Mouse (Mus musculus) neural tube, embryonic 15.5 days (tissue): Measurements from ENCODE around the gene Cyp27b1. TPM values are rescaled to one million over a fixed set of nuclear protein-coding genes. Genes with fewer than 3 reads are reported as not detected.

Experiments
- ATAC-seq: fragments of 200-750 bp; cut with Nextera tagmentation; 2 replicates; pipeline ENCODE4 v1.8.0; 2017; ENCODE audit warnings: mild to moderate bottlenecking, moderate TSS enrichment, moderate library complexity; ENCODE audit not compliant: low FRiP score
- H3K27ac ChIP-seq: fragments of 300-500 bp; sonication (generic); replicated peaks from 2 replicates; pipeline ENCODE4 v1.5.1; 2015; ENCODE audit warnings: mild to moderate bottlenecking, inconsistent platforms
- H3K27me3 ChIP-seq: fragments of 300-500 bp; sonication (generic); replicated peaks from 2 replicates; pipeline ENCODE4 v1.6.1; 2015; ENCODE audit warnings: inconsistent platforms
- H3K36me3 ChIP-seq: fragments of 300-500 bp; sonication (generic); 2 replicates; pipeline ENCODE4 v1.6.1; 2015; ENCODE audit warnings: inconsistent platforms
- H3K4me1 ChIP-seq: fragments of 300-500 bp; sonication (generic); 2 replicates; pipeline ENCODE4 v1.6.1; 2015; ENCODE audit warnings: inconsistent platforms
- H3K4me2 ChIP-seq: fragments of 300-500 bp; sonication (generic); 2 replicates; pipeline ENCODE4 v1.6.1; 2015; ENCODE audit warnings: inconsistent platforms, mild to moderate bottlenecking, moderate library complexity
- H3K4me3 ChIP-seq: fragments of 300-500 bp; sonication (generic); replicated peaks from 2 replicates; pipeline ENCODE4 v1.5.1; 2015; ENCODE audit warnings: mild to moderate bottlenecking, inconsistent platforms
- H3K9ac ChIP-seq: fragments of 300-500 bp; sonication (generic); replicated peaks from 2 replicates; pipeline ENCODE4 v1.6.1; 2015; ENCODE audit warnings: mild to moderate bottlenecking, inconsistent platforms
- H3K9me3 ChIP-seq: fragments of 300-500 bp; sonication (generic); replicated peaks from 2 replicates; pipeline ENCODE4 v1.6.1; 2016; ENCODE audit warnings: inconsistent platforms
- WGBS: fragments of 180-500 bp; shearing (Covaris S2); methylation state at CpG from one replicate; pipeline ENCODE4 v1.1.7; 2015; ENCODE audit warnings: mixed read lengths; 5-methylcytosine and 5-hydroxymethylcytosine counted together
- polyA plus RNA-seq: library from polyadenylated mRNA; unstranded; fragments of >200 nt; fragmentation: Nextera tagmentation; extraction: Ambion mirVana; gene quantifications from 2 replicates; pipeline ENCODE4 v1.2.1, GENCODE M21; 2015

The Cyp27b1 gene
- polyA plus RNA-seq, 1 experiment from 2014 or later, result 0.14 TPM

- H3K4me3 ChIP-seq, result no peak overlapping the region
- no peaks in the 10 kb centered on the region for H3K9me3 ChIP-seq
- no peak for ATAC-seq
- H3K9ac ChIP-seq, result no peak overlapping the region
- 93% methylated on average over 1 of the region's 1 CpGs for WGBS
- peaks cover 38% of the 10 kb centered on the region for H3K4me1 ChIP-seq
- no peak overlapping the region for H3K4me2 ChIP-seq
- 0 out of 2 replicates have a peak, but pooled peaks cover 2% of the 10 kb centered on the region for H3K27me3 ChIP-seq
- no peak overlapping the region for H3K27ac ChIP-seq
- H3K36me3 ChIP-seq, result peaks cover under 1% of the 10 kb centered on the region; the same call in 1 of the 2 replicates
These were observed 25.9 kb downstream of the Cyp27b1 start for GRCm38 (mm10) chr10:127073981-127074380.

- Histone ChIP-seq H3K9me3 (no peaks in the 10 kb centered on the region), H3K4me3 (no peak within 1 kb of the TSS), H3K4me1 (peaks cover 34% of the 10 kb centered on the region), H3K9ac (no peak within 1 kb of the TSS), H3K27me3 (0 out of 2 replicates have a peak, but pooled peaks cover 2% of the 10 kb centered on the region), H3K4me2 (peak within 1 kb of the TSS; percentile 6; the same call in 1 of the 2 replicates), H3K27ac (no peak within 1 kb of the TSS), H3K36me3 (no peaks in the 10 kb centered on the region)
- WGBS, result 71% methylated on average over 9 of the region's 9 CpGs
- no peak for ATAC-seq
These were observed 27.0 kb downstream of the Cyp27b1 start, which contains the start of gene Agap2 for GRCm38 (mm10) chr10:127075080-127075479. Agap2 (plus strand) TSS chr10:127075284.

GRCm38 (mm10) chr10:127075651-127076050 lies 27.6 kb downstream of the Cyp27b1 start:
- no peak overlapping the region for H3K4me3 ChIP-seq
- H3K27me3 ChIP-seq, result 0 out of 2 replicates have a peak, but pooled peaks cover 5% of the 10 kb centered on the region
- no peaks in the 10 kb centered on the region for H3K9me3 ChIP-seq
- H3K4me2 ChIP-seq, result peak overlapping the region; percentile 6; the same call in 1 of the 2 replicates
- H3K36me3 ChIP-seq, result no peaks in the 10 kb centered on the region
- no peak for ATAC-seq
- no peak overlapping the region for H3K27ac ChIP-seq
- no peak overlapping the region for H3K9ac ChIP-seq
- peaks cover 38% of the 10 kb centered on the region for H3K4me1 ChIP-seq
- WGBS, result 77% methylated on average over 8 of the region's 8 CpGs

GRCm38 (mm10) chr10:127076082-127076481 lies 28.0 kb downstream of the Cyp27b1 start:
- H3K9me3 ChIP-seq, result no peaks in the 10 kb centered on the region
- 0 out of 2 replicates have a peak, but pooled peaks cover 5% of the 10 kb centered on the region for H3K27me3 ChIP-seq
- no peak overlapping the region for H3K27ac ChIP-seq
- peaks cover 38% of the 10 kb centered on the region for H3K4me1 ChIP-seq
- H3K9ac ChIP-seq, result no peak overlapping the region
- peak overlapping the region; percentile 6; the same call in 1 of the 2 replicates for H3K4me2 ChIP-seq
- H3K4me3 ChIP-seq, result no peak overlapping the region
- no peaks in the 10 kb centered on the region for H3K36me3 ChIP-seq
- no peak for ATAC-seq
- 32% methylated on average over 4 of the region's 4 CpGs for WGBS

- Histone ChIP-seq H3K4me2 (peak overlapping the region; percentile 93), H3K4me1 (peaks cover 47% of the 10 kb centered on the region), H3K36me3 (no peaks in the 10 kb centered on the region), H3K4me3 (peak overlapping the region; percentile 81), H3K9me3 (no peaks in the 10 kb centered on the region), H3K9ac (peak overlapping the region; percentile 42), H3K27ac (peak overlapping the region; percentile 91), H3K27me3 (0 out of 2 replicates have a peak, but pooled peaks cover 5% of the 10 kb centered on the region)
- 5% methylated on average over 10 of the region's 10 CpGs for WGBS
- no peak for ATAC-seq
These were observed 29.5 kb downstream of the Cyp27b1 start for GRCm38 (mm10) chr10:127077515-127077914.

GRCm38 (mm10) chr10:127078001-127078676 lies 30.1 kb downstream of the Cyp27b1 start:
- H3K27me3 ChIP-seq, result peaks cover 7% of the 10 kb centered on the region
- H3K4me2 ChIP-seq, result peak overlapping the region; percentile 93
- peak overlapping the region; percentile 91 for H3K27ac ChIP-seq
- peak; percentile 54 for ATAC-seq
- 2% methylated on average over 12 of the region's 12 CpGs for WGBS
- peaks cover 2% of the 10 kb centered on the region; the same call in 1 of the 2 replicates for H3K36me3 ChIP-seq
- H3K4me3 ChIP-seq, result peak overlapping the region; percentile 81
- H3K4me1 ChIP-seq, result peaks cover 53% of the 10 kb centered on the region
- peak overlapping the region; percentile 42; the same call in 1 of the 2 replicates for H3K9ac ChIP-seq
- no peaks in the 10 kb centered on the region for H3K9me3 ChIP-seq

GRCm38 (mm10) chr10:127078677-127079575 lies 30.9 kb downstream of the Cyp27b1 start:
- WGBS, result under 1% methylated on average over 40 of the region's 49 CpGs
- H3K4me3 ChIP-seq, result peak overlapping the region; percentile 81

GRCm38 (mm10) chr10:127079665-127080391 lies 31.8 kb downstream of the Cyp27b1 start:
- Histone ChIP-seq H3K27me3 (peaks cover 11% of the 10 kb centered on the region), H3K9me3 (no peaks in the 10 kb centered on the region), H3K4me3 (peak overlapping the region; percentile 81), H3K4me2 (peak overlapping the region; percentile 93), H3K27ac (peak overlapping the region; percentile 91), H3K4me1 (peaks cover 55% of the 10 kb centered on the region), H3K9ac (peak overlapping the region; percentile 95), H3K36me3 (peaks cover 19% of the 10 kb centered on the region)
- WGBS, result under 1% methylated on average over 52 of the region's 70 CpGs
- ATAC-seq, result peak; percentile 10

More at GRCm38 (mm10) chr10:127078677-127079575, 30.9 kb downstream of the Cyp27b1 start:
- Histone ChIP-seq H3K27ac (peak overlapping the region; percentile 91), H3K9ac (peak overlapping the region; percentile 95), H3K9me3 (no peaks in the 10 kb centered on the region), H3K4me1 (peaks cover 55% of the 10 kb centered on the region), H3K27me3 (peaks cover 11% of the 10 kb centered on the region), H3K36me3 (peaks cover 10% of the 10 kb centered on the region), H3K4me2 (peak overlapping the region; percentile 93)
- peak; percentile 75 for ATAC-seq

GRCm38 (mm10) chr10:127080901-127081780 lies 33.1 kb downstream of the Cyp27b1 start:
- H3K4me1 ChIP-seq, result peaks cover 52% of the 10 kb centered on the region
- H3K36me3 ChIP-seq, result peaks cover 24% of the 10 kb centered on the region
- peak overlapping the region; percentile 81 for H3K4me3 ChIP-seq
- H3K27ac ChIP-seq, result 0 out of 2 replicates have a peak overlapping the region, but pooled peaks have one; percentile 18
- peak overlapping the region; percentile 95 for H3K9ac ChIP-seq
- 3% methylated on average over 48 of the region's 48 CpGs for WGBS
- peak overlapping the region; percentile 93 for H3K4me2 ChIP-seq
- ATAC-seq, result no peak
- H3K27me3 ChIP-seq, result peaks cover 14% of the 10 kb centered on the region
- no peaks in the 10 kb centered on the region for H3K9me3 ChIP-seq

GRCm38 (mm10) chr10:127081996-127082620 lies 34.1 kb downstream of the Cyp27b1 start:
- peak overlapping the region; percentile 95; the same call in 1 of the 2 replicates for H3K9ac ChIP-seq
- peak overlapping the region; percentile 93 for H3K4me2 ChIP-seq
- peaks cover 47% of the 10 kb centered on the region for H3K4me1 ChIP-seq
- peak overlapping the region; percentile 81 for H3K4me3 ChIP-seq
- ATAC-seq, result no peak
- H3K9me3 ChIP-seq, result no peaks in the 10 kb centered on the region
- H3K27me3 ChIP-seq, result peaks cover 22% of the 10 kb centered on the region
- WGBS, result 31% methylated on average over 8 of the region's 8 CpGs
- no peak overlapping the region for H3K27ac ChIP-seq
- H3K36me3 ChIP-seq, result peaks cover 30% of the 10 kb centered on the region
